ENCODE assay signal across 8 mouse cellular contexts in the genomic region with DNA sequence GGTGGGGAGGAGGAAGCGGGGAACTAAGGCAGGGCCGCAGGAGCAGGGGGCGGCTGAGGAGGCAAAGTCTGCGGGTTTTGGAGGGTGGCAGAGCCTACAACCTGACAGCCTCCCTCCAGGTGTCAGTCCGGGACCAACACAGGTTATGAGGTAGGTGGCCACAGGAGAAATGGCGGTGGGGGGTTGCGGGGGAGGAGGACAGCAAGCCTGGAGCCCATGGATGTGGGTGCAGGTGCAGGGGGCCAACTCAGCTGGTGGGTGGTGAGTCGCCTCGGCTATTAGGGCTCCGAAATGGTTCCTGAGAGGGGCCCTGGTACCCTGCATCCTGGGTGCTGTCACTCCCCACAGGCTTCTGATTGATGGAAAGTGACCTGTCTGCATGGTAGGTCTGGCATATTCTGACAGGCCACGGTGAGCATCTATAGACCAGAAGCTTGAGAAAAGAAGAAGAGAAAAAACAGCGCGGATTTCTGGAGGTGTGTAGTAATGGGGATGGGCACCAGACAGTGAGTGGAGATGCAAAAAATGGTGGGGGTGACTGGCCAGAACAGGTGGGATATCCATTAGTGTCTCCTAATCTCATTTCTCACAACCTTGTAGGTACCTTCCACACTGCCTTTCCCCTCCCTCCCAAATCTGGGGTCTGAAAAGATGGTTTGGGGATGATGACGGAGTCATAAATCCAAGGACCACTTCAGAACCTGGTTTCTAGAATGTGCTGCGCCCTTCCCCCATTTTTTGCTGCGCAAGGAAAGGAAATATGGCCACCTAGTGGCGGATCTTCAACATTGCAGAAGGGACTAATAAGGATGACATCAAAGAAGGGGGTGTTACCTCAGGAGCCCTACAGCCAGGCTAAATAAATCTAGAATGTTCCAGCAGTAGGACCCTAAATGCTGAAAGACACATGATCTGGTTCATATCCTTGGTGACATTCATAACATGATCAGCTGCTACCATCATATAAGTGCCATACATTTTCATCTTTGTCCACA. TPM values are rescaled to one million over a fixed set of nuclear protein-coding genes. Genes with fewer than 3 reads are reported as not detected.
A peak's percentile ranks its signal among the peaks of the same experiment; 100 is the strongest.
DNase-seq lines count a peak whose midpoint lies in the region; ATAC-seq and TF ChIP-seq lines count a peak whose summit lies in the region.
"Not testable (repeated sequence)": the region's sequence is repeated elsewhere in the genome, so short reads cannot be mapped to it uniquely, and the experiment has no call there.

No protein-coding gene starts in this region.

- H3K9ac ChIP-seq in embryonic facial prominence, embryonic 15.5 days: peak overlapping the region; percentile 37; the same call in 1 of the 2 replicates
- peak overlapping the region; percentile 81 for H3K9ac ChIP-seq in heart, embryonic 13.5 days
- peak overlapping the region; percentile 38 for H3K9ac ChIP-seq in limb, embryonic 14.5 days (ENCODE audit: low read depth, low read length, severe bottlenecking)
- H3K9ac ChIP-seq in midbrain, embryonic 11.5 days (ENCODE audit: low read length): peak overlapping the region; percentile 54

- TF ChIP-seq POLR2A in brain, embryonic 14.5 days (IDR thresholded peaks at IDR 0.05; ENCODE audit: borderline replicate concordance, extremely low read depth, insufficient read depth, insufficient read length, poor library complexity, severe bottlenecking); limb, embryonic 14.5 days (IDR thresholded peaks at IDR 0.05; ENCODE audit: borderline replicate concordance, extremely low read depth, insufficient read depth, insufficient read length): not testable (repeated sequence)

- not testable (repeated sequence) for ATAC-seq in embryonic facial prominence, embryonic 15.5 days (ENCODE audit: insufficient number of reproducible peaks, low FRiP score, low TSS enrichment, low read depth)
- ATAC-seq in heart, embryonic 13.5 days (ENCODE audit: extremely low read depth, insufficient number of reproducible peaks, low FRiP score, low TSS enrichment): 0 out of 2 replicates have a peak, but pooled peaks have one; percentile 25
- peak; percentile 56; the same call in 1 of the 2 replicates for ATAC-seq in limb, embryonic 14.5 days (ENCODE audit: low FRiP score, low read depth)
- ATAC-seq in midbrain, embryonic 11.5 days (ENCODE audit: low FRiP score): peak; percentile 52

- not testable (repeated sequence) for H3K27ac ChIP-seq in embryonic facial prominence, embryonic 15.5 days (replicated peaks); heart, embryonic 13.5 days (replicated peaks); limb, embryonic 14.5 days (replicated peaks; ENCODE audit: low read depth, low read length); midbrain, embryonic 11.5 days (ENCODE audit: low read depth, low read length)

- DNase-seq in CD4-positive helper T cell, adult 2 months (ENCODE audit: low read depth, low spot score): peak; percentile 55
- peak; percentile 81 for DNase-seq in brain, embryonic 14.5 days (ENCODE audit: low read depth)
- peak; percentile 13 for DNase-seq in kidney, adult 9 months
- peak; percentile 58 for DNase-seq in limb, embryonic 14.5 days (ENCODE audit: low spot score)
- DNase-seq in midbrain, embryonic 11.5 days (ENCODE audit: low spot score, missing footprints): not testable (repeated sequence)
- DNase-seq in skeletal muscle tissue, adult 2 months (ENCODE audit: low read depth, low spot score): peak; percentile 7

- WGBS in embryonic facial prominence, embryonic 15.5 days: 18% methylated on average over 16 of the region's 17 CpGs
- WGBS in heart, embryonic 13.5 days: 16% methylated on average over 17 of the region's 17 CpGs
- WGBS in limb, embryonic 14.5 days: 27% methylated on average over 16 of the region's 17 CpGs
- 17% methylated on average over 16 of the region's 17 CpGs for WGBS in midbrain, embryonic 11.5 days

- H3K9me3 ChIP-seq in embryonic facial prominence, embryonic 15.5 days (replicated peaks); heart, embryonic 13.5 days; limb, embryonic 14.5 days (ENCODE audit: control insufficient read depth, low read length); midbrain, embryonic 11.5 days (ENCODE audit: control insufficient read depth, low read length): not testable (repeated sequence)

- H3K4me1 ChIP-seq in embryonic facial prominence, embryonic 15.5 days; heart, embryonic 13.5 days; limb, embryonic 14.5 days (ENCODE audit: control insufficient read depth, insufficient read depth, low read length); midbrain, embryonic 11.5 days (ENCODE audit: control insufficient read depth, insufficient read depth, low read length): not testable (repeated sequence)

- H3K36me3 ChIP-seq in embryonic facial prominence, embryonic 15.5 days; limb, embryonic 14.5 days (ENCODE audit: control insufficient read depth, insufficient read depth, low read length); midbrain, embryonic 11.5 days (ENCODE audit: control insufficient read depth, insufficient read depth, low read length): not testable (repeated sequence)
- peaks cover 12% of the 10 kb centered on the region for H3K36me3 ChIP-seq in heart, embryonic 13.5 days

- peak; percentile 39; the same call in 1 of the 2 replicates for TF ChIP-seq CTCF in brain, embryonic 14.5 days (IDR thresholded peaks at IDR 0.05; ENCODE audit: borderline replicate concordance, extremely low read depth, insufficient read depth, insufficient read length)

- peak overlapping the region; percentile 52 for H3K4me3 ChIP-seq in embryonic facial prominence, embryonic 15.5 days (replicated peaks)
- H3K4me3 ChIP-seq in heart, embryonic 13.5 days: peak overlapping the region; percentile 60
- H3K4me3 ChIP-seq in limb, embryonic 14.5 days (replicated peaks; ENCODE audit: low read length): peak overlapping the region; percentile 47
- H3K4me3 ChIP-seq in midbrain, embryonic 11.5 days (ENCODE audit: low read depth, low read length): peak overlapping the region; percentile 39

- peak overlapping the region; percentile 72 for H3K4me2 ChIP-seq in embryonic facial prominence, embryonic 15.5 days (replicated peaks)
- H3K4me2 ChIP-seq in heart, embryonic 13.5 days: peak overlapping the region; percentile 82
- H3K4me2 ChIP-seq in limb, embryonic 14.5 days (replicated peaks; ENCODE audit: low read depth, low read length, severe bottlenecking): peak overlapping the region; percentile 57
- peak overlapping the region; percentile 63 for H3K4me2 ChIP-seq in midbrain, embryonic 11.5 days

- H3K27me3 ChIP-seq in embryonic facial prominence, embryonic 15.5 days; heart, embryonic 13.5 days (replicated peaks); limb, embryonic 14.5 days (ENCODE audit: control insufficient read depth, insufficient read depth, low read length); midbrain, embryonic 11.5 days (ENCODE audit: control insufficient read depth, insufficient read depth, low read length): not testable (repeated sequence)

RNA-seq across cellular contexts. Expression of a gene that starts 0.9 kb away (rescaled TPM):
- 133 and 134 TPM in 2 replicates for polyA plus RNA-seq in brain, embryonic 14.5 days (2012; rRNA removed)
- polyA plus RNA-seq in embryonic facial prominence, embryonic 15.5 days (2015; fragmentation: Nextera tagmentation; extraction: Ambion mirVana): 31.8 and 37.8 TPM in 2 replicates
- 21.8 and 22.6 TPM in 2 replicates for polyA plus RNA-seq in heart, embryonic 13.5 days (2015; fragmentation: Nextera tagmentation; extraction: Ambion mirVana)
- 49.3 and 50.5 TPM in 2 replicates for polyA plus RNA-seq in limb, embryonic 14.5 days (2012; rRNA removed)
- polyA plus RNA-seq in limb, embryonic 14.5 days (2014; fragmentation: Nextera tagmentation; extraction: Ambion mirVana): 33.1 and 43.0 TPM in 2 replicates
- 38.9 and 48.1 TPM in 2 replicates for polyA plus RNA-seq in midbrain, embryonic 11.5 days (2014; fragmentation: Nextera tagmentation; extraction: Ambion mirVana)

RNA-seq across cellular contexts. Expression of a gene that starts 42.3 kb away (rescaled TPM):
- polyA plus RNA-seq in brain, embryonic 14.5 days (2012; rRNA removed): 51.1 and 59.9 TPM in 2 replicates
- polyA plus RNA-seq in embryonic facial prominence, embryonic 15.5 days (2015; fragmentation: Nextera tagmentation; extraction: Ambion mirVana): 51.8 TPM in 2 replicates
- 57.7 and 57.9 TPM in 2 replicates for polyA plus RNA-seq in heart, embryonic 13.5 days (2015; fragmentation: Nextera tagmentation; extraction: Ambion mirVana)
- polyA plus RNA-seq in limb, embryonic 14.5 days (2012; rRNA removed): 24.1 and 29.1 TPM in 2 replicates
- polyA plus RNA-seq in limb, embryonic 14.5 days (2014; fragmentation: Nextera tagmentation; extraction: Ambion mirVana): 51.6 and 54.7 TPM in 2 replicates
- 67.1 and 79.6 TPM in 2 replicates for polyA plus RNA-seq in midbrain, embryonic 11.5 days (2014; fragmentation: Nextera tagmentation; extraction: Ambion mirVana)
